Mouse (Mus musculus) MEL-GATA-1-ER (cell line): Measurements from ENCODE around the gene Cbfa2t3.

ENCODE experiments used
- DNase-seq: peaks from one replicate; pipeline ENCODE4 v3.0.0-alpha.2; 2012; ENCODE audit warnings: low read depth; ENCODE audit errors: extremely low read depth

Cbfa2t3 gene

DNA sequence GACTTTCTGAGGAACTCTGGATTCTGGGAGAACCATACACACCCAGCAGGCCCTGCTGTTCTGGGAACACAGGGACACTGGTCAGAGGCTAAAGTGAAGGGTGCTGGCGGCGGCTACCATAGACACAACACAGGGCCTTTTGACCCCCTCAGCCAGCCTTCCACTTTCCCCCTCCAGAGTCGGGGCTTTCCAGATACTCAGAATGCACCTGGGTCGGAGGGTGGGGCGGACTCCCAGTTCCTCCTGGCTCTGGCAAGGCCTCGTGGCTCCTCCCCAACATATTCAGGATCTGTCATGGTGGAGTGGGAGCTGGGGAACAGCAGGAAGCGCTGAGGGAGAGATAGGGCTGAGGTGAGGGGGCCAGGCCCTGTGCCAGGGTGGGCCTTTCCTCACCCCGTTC, 6.8 kb downstream of the Cbfa2t3 start:
- DNase-seq = no peak

DNA sequence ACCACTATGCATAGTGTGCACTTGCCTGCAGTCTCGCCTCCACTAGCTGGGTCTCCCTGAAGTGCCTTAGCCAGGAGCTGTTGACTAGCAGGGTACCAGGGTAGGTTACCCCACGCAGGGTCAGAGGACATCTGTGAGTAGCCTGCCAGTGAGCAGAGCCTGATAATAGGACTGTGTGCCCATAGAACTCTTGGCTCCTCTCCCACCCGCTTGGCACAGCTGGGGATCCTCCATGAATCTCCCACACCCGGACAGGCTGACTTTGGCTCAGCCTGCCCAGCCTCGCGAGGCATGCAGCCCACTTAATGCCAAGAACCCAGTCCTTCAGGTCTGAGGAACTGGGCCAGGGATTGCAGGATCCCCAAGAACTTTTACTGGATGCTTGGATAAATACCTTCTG, 7.9 kb downstream of the Cbfa2t3 start:
- DNase-seq = no peak

DNA sequence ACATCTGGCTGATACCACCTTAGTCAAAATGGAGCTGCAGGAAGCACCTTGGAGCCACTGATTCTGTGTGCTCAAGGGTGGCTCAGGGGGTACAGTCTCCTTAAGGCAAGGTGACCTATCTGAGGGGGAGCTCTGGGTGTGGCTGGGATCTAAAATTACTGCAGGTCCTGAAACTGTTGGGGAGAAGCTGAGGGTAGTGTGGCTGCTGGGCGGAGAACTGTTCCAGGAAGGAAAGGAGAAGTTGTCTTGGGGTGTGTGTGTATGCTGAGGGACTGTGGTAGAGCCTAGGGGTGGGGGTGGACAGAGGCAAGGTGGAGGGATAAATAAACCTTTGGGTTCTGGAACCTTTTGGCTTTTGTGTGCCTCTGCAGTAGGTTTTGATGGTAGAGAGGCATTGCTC, 9.6 kb downstream of the Cbfa2t3 start:
- peak; percentile 95 for DNase-seq

DNA sequence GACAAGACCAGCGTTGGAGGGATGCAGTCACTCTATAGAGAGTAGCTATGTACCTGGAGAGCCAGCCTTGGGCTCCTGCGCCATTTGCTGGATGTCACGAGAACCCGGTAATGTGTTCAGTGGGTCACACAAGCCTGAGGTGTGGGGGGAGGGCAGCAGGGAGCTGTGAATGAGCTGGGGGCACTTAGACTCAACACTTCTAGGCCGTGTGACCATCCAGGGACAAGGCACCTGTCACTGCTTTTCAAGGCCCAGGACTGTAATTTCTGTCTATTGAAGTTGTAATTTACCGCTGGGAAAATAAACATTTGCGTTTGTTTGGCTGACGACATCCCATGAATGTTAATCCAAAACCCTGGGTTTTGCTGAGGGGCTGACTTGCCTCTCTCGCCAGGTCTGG, 12.0 kb downstream of the Cbfa2t3 start:
- no peak for DNase-seq

DNA sequence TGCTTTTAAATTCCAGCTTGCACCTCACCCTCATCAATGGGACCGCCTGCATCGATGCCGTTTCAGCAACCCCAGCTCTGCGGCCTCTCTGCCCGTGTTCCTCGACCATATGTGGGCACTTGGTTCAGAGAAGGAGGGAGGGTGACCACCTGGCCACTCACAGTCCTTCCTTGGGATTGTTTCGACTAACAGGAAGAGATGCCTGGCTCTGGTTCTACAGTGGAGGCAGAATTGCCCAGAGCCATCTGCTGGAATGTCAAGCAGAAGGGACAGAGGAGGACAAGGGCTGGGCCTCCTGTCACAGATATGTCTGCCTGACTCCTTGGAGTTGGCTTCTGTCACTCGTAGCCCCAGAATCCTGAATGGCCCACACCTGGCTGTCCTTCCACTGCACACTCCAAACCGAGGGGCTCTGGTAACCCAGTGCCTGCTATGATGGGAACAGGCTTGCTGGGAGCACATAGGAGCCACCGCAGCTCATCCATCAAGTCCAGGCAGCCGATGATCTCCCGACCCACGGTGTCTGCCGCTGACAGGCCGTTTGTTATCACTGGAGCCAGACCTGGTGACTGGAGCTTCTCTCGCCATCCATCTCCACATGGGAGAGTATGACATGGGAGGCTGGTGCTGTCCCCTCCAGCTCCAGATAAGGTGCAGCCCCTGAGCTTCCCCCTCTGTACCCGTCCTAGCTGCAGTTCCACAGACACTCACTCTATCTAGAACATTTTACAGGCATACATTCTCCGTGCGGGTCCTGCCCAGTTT, 13.6 kb downstream of the Cbfa2t3 start:
- DNase-seq = peak; percentile 97

DNA sequence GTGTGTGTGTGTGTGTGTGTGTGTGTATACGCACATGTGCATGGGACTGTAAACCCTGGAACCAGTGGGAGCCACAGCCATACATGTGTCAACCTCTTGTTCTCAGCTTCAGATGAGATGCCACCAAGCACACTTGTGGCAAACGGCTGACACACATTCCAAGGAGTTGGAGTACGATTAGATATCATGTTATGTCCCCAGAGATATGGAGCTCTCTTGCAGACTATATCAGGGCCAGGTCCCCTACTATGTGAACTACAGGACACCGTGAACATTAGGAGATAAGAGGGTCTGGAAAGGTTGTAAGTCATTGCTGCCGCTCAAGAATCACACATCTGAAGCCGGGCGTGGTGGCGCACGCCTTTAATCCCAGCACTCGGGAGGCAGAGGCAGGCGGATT, 16.1 kb downstream of the Cbfa2t3 start:
- no peak for DNase-seq

DNA sequence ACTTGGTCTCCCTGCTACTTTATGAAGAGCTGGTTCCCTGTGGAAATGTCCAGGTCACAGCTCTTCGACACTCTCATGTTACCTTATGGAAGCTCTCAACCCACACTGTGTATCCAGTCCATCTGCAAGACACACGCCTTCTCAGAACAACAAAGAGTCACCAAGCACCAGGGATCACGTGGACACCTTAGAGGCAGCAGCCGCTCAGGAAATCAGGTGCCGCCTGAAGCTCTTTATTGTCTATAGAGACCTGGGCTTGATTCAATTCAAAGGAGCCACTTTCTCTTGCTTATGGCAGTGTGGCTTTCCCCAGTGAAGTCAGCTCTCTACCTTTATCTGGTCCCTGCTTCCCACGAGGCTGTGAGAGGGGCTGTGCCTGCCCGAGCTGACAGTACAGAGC, 18.7 kb downstream of the Cbfa2t3 start:
- no peak for DNase-seq

DNA sequence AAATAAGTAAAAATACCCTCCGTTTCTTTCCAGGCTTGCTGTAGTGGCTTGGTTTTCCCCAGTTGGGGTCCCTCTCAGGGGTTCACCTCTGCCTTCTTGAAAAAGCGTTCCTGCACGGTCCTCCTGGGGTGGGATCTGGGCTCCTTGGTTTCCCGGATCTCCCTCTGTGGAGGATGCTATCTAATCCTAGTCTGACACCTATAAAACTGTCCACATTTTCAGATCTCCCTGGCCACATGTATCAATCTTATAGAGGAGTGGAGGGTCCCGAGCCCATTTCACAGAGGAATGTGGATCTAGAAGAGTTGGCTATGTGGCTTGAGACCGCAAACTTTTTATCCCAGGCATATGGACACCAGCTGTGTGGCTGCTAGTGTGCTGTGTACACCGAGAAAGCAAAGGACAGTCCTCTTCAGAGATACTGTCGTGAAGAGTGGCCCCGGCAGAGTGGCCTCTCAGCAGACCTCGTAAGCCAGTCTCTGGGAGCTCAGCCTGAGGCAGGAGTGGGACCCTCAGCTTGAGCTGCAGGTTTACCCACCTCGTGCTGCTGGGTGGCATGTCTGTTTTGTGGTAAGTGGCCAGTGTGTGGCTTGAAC, 19.5 kb downstream of the Cbfa2t3 start:
- DNase-seq = no peak

DNA sequence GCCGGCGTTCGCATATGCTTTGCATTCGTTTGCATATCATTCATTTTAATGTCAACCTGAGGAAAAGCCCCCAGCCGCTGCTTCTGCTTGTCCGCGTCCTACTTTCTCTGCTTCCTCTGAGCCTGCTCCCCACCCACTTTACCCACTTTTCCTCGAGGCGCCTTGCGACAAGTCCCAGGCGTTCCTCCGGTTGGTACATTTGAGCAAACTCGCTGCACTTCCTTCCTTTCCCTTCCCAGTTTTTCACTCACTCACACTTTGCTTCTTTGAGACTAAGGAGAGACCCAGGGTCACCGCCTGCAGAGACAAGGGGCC, 20.1 kb downstream of the Cbfa2t3 start:
- no peak for DNase-seq

DNA sequence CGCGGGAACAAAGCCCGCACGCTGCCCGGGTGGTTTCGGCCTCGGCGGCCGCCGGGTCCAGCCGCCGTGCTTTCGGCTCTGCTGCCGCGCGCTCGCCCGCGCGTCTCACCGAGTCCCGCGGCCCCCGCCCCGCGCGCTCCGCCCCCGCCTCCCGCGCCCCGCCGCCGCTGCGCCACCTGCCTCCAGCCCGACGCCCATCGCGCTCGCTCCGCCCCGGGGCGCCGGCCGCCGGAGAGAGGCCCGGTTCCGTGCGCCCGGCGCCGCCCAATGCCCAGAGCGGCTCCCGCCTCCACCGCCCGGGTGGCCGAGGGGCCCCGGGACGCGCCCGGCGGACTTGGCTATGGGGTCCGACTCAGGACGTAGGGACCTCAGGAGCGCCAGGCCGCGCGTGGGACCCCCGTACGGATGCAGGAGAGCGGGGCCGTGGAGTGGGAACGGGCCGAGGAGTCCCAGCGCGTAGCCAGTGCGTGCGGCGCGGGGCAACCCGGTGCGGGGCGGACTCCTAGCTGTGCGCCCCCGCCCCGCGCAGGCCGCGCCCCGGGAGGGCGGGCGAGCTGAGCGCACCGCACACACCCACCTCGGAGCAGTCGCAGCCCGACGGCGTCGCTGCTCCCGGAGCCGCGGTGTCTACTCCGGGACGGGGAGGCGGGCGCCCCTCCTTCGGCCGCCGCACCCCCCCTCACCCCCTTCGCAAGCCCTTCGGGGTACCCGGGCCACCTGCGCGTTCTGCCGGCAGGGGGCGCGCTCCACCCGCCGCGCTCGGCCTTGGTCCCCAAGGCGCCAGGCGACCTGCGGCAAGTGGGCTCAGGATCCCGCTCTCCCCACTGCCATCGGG, 20.6 kb downstream of the Cbfa2t3 start:
- DNase-seq = no peak

DNA sequence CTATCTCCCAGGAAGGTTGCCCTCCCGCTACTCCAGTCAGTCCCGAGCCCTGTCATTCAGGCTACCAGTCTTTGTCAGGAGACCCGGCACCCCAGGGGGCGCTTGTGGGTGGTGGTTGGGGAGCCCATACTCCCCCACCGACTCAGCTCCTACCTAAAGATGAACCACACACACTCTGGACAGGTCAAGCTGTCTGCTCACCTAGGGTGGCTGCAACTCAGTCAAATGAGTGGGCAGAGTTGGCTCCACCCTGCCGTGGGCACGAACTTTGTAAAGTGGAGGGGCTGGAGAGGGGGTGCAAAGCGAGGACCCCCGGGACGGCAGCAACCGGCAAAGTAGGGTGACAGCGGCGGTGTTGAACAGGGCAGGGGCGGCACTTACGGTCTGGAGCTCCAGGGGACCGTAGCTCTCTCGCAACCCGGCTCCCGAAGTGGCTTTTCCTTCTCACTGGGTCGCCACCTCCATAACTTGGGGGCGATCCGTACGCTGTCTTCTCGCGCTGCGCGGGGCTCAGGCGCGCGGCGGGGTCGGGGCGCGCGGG, 21.4 kb downstream of the Cbfa2t3 start:
- DNase-seq = no peak

DNA sequence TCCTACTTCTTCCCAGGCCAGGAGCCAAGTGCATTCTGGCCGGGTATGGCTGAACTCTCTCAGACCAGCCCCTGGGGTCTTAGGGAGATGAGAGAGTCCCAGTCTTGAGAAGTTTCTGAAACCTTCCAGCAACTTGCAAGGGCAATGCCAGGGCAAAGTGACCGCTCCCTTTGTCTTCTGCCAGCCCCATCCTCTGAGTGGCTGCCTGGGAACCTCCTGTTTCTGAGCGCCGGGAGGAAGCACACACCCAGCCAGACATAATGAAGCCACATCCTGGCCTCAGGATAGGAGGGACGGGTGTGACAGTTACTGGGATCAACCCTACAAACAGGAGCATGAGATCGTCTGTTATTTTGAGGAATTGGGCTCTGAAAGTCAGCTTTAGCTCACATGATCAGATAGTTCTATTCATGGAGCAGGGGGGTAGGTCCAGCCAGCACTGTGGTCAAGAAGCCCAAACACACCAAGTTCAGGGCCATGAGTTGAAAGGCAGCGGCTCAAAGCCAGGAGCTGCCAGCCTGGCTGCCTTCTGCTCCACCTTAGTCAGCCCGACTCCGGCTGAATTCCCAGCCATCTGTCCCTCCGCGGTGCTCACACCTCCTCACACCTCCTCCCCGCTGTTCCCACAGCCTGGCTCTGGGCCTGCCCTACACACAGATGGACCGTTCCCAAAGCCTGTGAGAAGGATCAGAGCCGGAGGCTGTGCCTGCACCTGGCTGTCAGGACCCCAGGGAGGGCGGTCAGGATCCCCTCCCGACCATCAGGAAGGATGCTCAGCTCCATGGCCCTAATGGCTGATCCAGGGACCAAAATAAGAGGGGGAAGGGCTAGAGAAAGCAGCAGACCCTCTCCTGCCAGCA, 22.1 kb downstream of the Cbfa2t3 start:
- no peak for DNase-seq

DNA sequence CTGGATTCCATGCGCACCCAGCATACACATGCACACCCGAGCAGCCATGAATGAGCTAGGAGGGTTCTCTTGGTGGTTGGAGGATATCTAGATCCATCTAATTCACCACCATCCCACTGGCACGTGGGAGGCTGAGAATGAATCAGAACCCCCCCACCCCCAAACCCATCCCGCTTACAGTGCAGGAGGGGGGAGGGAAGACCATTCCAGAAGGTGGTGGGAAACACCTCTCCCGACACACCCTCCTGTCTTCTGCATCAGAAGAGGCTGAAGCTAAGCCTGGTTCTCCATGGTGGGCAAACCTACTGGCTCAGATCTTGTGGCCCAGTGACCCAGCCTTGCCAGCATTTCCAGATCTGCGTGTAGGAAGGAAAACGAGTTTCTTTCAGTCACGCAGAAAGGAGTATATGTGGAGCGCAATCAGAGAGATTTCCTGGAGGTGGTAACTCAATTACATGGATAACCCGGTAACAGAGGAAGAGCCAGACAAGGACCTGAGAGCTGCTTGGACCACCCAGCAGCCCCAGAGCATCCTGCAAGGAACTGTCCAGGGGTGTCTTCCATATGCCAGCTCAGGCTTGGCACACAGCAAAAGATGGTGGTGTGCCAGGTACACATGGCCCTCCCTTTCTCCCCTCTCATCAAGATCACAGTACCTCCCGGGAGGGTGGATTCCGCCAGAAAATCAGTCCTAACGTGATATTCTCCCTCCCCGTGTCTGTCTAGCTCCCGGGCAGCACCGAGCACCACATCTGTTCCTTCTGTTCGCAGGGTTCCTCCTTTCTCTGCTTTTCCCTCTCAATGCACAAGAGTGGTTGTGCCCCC, 23.1 kb downstream of the Cbfa2t3 start:
- DNase-seq = no peak

DNA sequence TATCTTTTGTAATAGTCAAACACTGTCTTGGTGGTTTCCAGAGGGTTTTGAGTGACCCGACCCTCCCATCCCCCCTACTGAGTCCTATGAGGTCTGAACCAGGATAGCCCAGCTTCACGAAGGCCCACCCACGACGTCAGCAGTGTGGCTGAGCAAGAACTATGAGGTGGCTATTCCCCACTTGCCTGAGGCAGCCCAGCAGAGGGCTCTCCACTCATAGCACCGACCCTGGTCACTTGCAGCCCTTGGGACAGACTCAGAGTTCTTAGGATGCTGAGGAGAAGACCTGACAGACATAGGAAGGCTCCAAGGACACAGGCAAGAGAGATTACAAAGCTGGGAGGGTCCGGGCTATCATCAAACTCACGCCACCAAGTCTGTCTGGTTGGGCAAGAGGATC, 23.9 kb downstream of the Cbfa2t3 start:
- no peak for DNase-seq

DNA sequence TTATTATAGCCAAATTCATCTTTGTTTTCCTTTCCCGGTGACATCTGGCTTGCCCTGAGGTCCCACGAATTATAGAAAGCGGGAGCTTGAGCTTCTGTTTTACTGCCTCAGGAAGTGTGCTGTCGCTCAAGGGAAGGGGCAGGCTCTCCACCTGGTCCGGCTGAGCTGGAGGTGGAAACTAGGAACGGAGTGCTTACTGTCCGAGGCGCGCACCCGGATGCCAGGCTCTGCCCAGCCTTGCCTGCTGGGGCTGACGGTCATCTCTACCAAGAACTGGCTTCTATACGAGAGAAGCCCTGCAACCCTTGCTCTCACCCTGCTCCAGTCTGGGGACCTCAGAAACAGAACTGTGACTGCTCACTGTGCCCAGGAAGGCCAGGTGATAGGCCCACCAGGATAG, 24.9 kb downstream of the Cbfa2t3 start:
- DNase-seq = no peak

DNA sequence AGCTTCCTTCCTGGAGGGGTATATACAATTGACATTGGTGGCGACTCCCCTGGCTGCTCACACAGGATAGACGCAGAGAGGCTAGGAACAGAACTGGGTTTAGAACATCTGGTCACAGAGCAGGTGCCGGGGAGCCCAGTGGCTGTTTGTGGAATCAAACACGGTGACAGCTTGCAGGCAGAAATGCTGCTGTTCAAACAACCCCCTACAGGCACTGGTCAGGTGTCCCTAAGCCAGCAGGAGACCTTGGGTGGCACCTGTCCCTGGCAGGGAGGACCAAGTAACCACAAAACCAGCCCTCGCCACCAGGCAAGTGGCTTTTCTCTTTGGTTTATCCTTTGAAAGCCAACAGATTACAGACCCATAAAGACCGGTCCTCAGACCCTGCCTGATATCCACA, 27.0 kb downstream of the Cbfa2t3 start:
- DNase-seq = no peak

DNA sequence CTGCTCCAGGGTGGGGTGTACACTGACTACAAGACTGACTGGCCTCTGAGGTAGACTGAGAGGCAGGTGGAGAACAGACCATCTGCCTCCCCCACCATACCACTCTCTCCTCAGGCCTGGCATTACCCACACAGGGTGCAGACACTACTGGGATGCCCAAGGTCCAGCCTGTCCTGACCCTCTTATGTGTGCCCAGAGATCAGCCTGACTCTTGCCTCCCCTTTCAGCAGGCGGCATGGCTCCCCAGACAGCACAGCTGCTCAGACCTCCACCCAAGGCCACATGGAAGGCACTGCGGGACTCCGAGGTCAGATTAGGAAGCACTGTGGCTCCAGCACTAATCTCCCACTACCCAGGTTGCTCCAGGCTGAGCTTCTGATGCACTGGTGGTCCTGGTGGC, 28.2 kb downstream of the Cbfa2t3 start:
- no peak for DNase-seq

DNA sequence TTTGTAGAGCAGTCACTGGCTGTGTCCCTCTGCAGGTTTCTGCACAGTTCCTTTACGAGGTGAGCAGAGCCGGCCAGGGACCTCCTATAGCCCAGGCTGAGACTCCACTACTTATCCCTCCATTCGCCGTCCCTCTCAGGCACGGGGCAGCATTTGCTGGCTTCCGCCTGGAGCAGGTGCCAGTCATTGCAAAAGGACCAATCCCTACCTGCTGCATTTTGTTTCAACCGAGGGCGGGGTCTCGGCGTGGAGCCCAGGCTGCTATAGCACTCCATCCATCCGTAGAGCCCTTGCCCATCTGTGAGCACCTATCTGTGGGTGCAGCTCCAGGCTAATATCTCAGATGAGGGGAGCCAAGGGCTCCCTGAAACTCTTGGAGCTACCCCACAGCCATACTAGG, 28.9 kb downstream of the Cbfa2t3 start:
- no peak for DNase-seq

DNA sequence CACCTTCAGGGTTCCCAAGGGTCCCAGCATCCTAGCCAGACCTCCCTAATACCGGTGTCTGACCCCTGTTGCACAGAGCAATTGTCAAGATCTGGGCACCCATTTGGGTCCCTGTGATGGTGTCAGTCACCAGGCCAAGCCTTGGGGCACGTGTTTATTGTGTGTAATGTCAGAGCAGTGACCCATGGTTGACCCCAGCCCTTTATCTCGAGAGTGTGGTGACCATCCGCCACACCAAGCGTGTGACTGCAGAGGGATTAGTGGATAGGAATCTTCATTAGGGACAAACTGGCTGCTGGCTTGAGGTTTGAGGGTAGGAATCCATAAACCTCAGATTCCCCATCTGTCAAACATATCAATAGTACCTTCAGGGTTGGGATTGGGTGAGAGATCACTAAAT, 29.5 kb downstream of the Cbfa2t3 start:
- no peak for DNase-seq

DNA sequence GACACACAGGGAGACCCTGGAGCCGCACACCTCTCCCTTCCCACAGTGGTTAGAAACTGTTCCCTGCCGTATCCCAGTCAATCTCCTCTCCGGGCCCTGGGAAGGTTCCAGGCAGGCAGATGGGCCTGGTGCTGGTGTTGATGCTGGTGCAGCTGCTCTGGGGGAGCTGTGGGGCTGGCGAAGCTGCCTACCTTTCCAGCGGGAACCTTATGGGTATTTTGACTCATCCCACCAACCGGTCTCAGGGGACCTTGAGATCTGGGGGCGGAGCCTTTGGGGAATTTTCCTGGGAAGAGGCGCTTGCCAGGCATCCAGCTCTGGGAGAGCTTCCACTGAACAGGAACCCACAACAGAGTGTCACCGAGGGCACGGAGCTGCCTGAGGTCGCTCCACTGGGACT, 31.1 kb downstream of the Cbfa2t3 start:
- DNase-seq = no peak

DNA sequence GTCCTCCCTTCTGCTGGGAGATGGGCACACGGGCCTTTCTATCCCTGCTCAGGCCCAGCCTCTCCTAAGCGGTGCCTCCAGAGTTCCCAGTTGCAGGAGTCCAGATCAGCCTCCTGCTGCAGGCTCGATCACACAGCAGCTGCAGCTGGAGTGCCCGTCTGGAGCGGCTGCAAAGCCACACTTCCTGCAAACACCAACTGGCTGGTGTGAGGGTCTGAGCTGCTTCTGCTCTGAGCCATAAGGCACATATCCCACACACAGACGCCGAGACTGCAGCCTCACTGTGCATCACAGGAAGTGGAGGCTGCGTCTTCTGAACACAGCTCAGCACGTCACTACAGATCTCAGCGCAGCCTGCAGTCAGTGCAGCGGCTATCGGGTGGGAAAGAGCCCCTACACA, 32.1 kb downstream of the Cbfa2t3 start:
- no peak for DNase-seq
